Mouse (Mus musculus): ENCODE results near the gene Gm47289. TPM values are rescaled to one million over a fixed set of nuclear protein-coding genes. Genes with fewer than 3 reads are reported as not detected.

Gm47289 gene
- total RNA-seq (2021) (not detected), polyA plus RNA-seq (2012; rRNA removed) (not detected in 2 replicates)
- long read RNA-seq = 0 reads

GRCm38 (mm10) chr9:119158861-119159260, at the start of gene Gm47289:
TSS of gene Gm47289 (plus strand) at chr9:119159161.
- no peak within 1 kb of the TSS for H3K27ac ChIP-seq
- no peaks in the 10 kb centered on the region for H3K79me2 ChIP-seq (replicated peaks; ENCODE audit: control insufficient read depth, insufficient read depth, low read length)
- no peak for DNase-seq
- intact Hi-C loops (cut with DNase I) = no loop called here
- no peak within 1 kb of the TSS for H3K9ac ChIP-seq (ENCODE audit: low read depth, low read length)
- TF ChIP-seq EP300 (IDR thresholded peaks at IDR 0.05; ENCODE audit: insufficient read depth, low read depth, low read length) = no peak
- no peak for TF ChIP-seq POLR2A (IDR thresholded peaks at IDR 0.05; ENCODE audit: insufficient read depth, low read depth, low read length)
- TF ChIP-seq CTCF (IDR thresholded peaks at IDR 0.05) = no peak
- no peaks in the 10 kb centered on the region for H3K4me1 ChIP-seq (ENCODE audit: control insufficient read depth, insufficient read depth, low read length)
- H3K27me3 ChIP-seq (ENCODE audit: control insufficient read depth, insufficient read depth, low read length) = 0 out of 2 replicates have a peak, but pooled peaks cover 2% of the 10 kb centered on the region
- WGBS = 52% methylated on average over 4 of the region's 4 CpGs
- H3K4me3 ChIP-seq = no peak within 1 kb of the TSS
- no peaks in the 10 kb centered on the region for H3K36me3 ChIP-seq (ENCODE audit: control insufficient read depth, insufficient read depth, low read length)

- no peak for DNase-seq
- Histone ChIP-seq H3K9ac (ENCODE audit: low read depth, low read length) (no peak overlapping the region), H3K4me3 (no peak overlapping the region), H3K36me3 (ENCODE audit: control insufficient read depth, insufficient read depth, low read length) (no peaks in the 10 kb centered on the region), H3K79me2 (replicated peaks; ENCODE audit: control insufficient read depth, insufficient read depth, low read length) (no peaks in the 10 kb centered on the region), H3K27me3 (ENCODE audit: control insufficient read depth, insufficient read depth, low read length) (no peaks in the 10 kb centered on the region), H3K4me1 (ENCODE audit: control insufficient read depth, insufficient read depth, low read length) (no peaks in the 10 kb centered on the region), H3K27ac (no peak overlapping the region)
- 72% methylated on average over 12 of the region's 12 CpGs for WGBS
- intact Hi-C loops (cut with DNase I) = loop anchor here (10.0 kb wide), 1 partner anchor 235 kb away; the partner anchor contains the start of gene Myd88
- TF ChIP-seq CTCF (IDR thresholded peaks at IDR 0.05) (no peak), EP300 (IDR thresholded peaks at IDR 0.05; ENCODE audit: insufficient read depth, low read depth, low read length) (no peak), POLR2A (IDR thresholded peaks at IDR 0.05; ENCODE audit: insufficient read depth, low read depth, low read length) (no peak)
Observed at GRCm38 (mm10) chr9:119109685-119110353, 49.1 kb upstream of the Gm47289 start.

- H3K27ac ChIP-seq = no peak overlapping the region
- peak in 1 of 2 experiments; percentile 14 for DNase-seq
Observed at GRCm38 (mm10) chr9:119110640-119111039, 48.3 kb upstream of the Gm47289 start.

GRCm38 (mm10) chr9:119114911-119115310, 44.0 kb upstream of the Gm47289 start:
- no peak overlapping the region for H3K9ac ChIP-seq (ENCODE audit: low read depth, low read length)
- TF ChIP-seq CTCF (IDR thresholded peaks at IDR 0.05) (no peak), EP300 (IDR thresholded peaks at IDR 0.05; ENCODE audit: insufficient read depth, low read depth, low read length) (no peak), POLR2A (IDR thresholded peaks at IDR 0.05; ENCODE audit: insufficient read depth, low read depth, low read length) (no peak)
- no peaks in the 10 kb centered on the region for H3K4me1 ChIP-seq (ENCODE audit: control insufficient read depth, insufficient read depth, low read length)
- H3K27me3 ChIP-seq (ENCODE audit: control insufficient read depth, insufficient read depth, low read length) = no peaks in the 10 kb centered on the region
- intact Hi-C loops (cut with DNase I) = loop anchor here (5.0 kb wide), 1 partner anchor 182 kb away; no protein-coding TSS in a partner anchor
- H3K79me2 ChIP-seq (replicated peaks; ENCODE audit: control insufficient read depth, insufficient read depth, low read length) = no peaks in the 10 kb centered on the region
- DNase-seq = no peak
- H3K27ac ChIP-seq = no peak overlapping the region
- 81% methylated on average over 17 of the region's 17 CpGs for WGBS
- H3K36me3 ChIP-seq (ENCODE audit: control insufficient read depth, insufficient read depth, low read length) = no peaks in the 10 kb centered on the region
- no peak overlapping the region for H3K4me3 ChIP-seq

More at GRCm38 (mm10) chr9:119110640-119111039, 48.3 kb upstream of the Gm47289 start:
- no peak for TF ChIP-seq EP300 (IDR thresholded peaks at IDR 0.05; ENCODE audit: insufficient read depth, low read depth, low read length)
- no peak for TF ChIP-seq POLR2A (IDR thresholded peaks at IDR 0.05; ENCODE audit: insufficient read depth, low read depth, low read length)
- TF ChIP-seq CTCF (IDR thresholded peaks at IDR 0.05) = no peak
- WGBS = 59% methylated on average over 3 of the region's 3 CpGs
- intact Hi-C loops (cut with DNase I) = no loop called here
- no peaks in the 10 kb centered on the region for H3K4me1 ChIP-seq (ENCODE audit: control insufficient read depth, insufficient read depth, low read length)
- no peak overlapping the region for H3K4me3 ChIP-seq
- H3K9ac ChIP-seq (ENCODE audit: low read depth, low read length) = no peak overlapping the region
- H3K36me3 ChIP-seq (ENCODE audit: control insufficient read depth, insufficient read depth, low read length) = no peaks in the 10 kb centered on the region
- H3K79me2 ChIP-seq (replicated peaks; ENCODE audit: control insufficient read depth, insufficient read depth, low read length) = no peaks in the 10 kb centered on the region
- H3K27me3 ChIP-seq (ENCODE audit: control insufficient read depth, insufficient read depth, low read length) = no peaks in the 10 kb centered on the region

GRCm38 (mm10) chr9:119119409-119120167, 39.4 kb upstream of the Gm47289 start:
- H3K9ac ChIP-seq (ENCODE audit: low read depth, low read length) = no peak overlapping the region
- H3K4me3 ChIP-seq = no peak overlapping the region
- DNase-seq = no peak
- no peaks in the 10 kb centered on the region for H3K27me3 ChIP-seq (ENCODE audit: control insufficient read depth, insufficient read depth, low read length)
- 88% methylated on average over 19 of the region's 19 CpGs for WGBS
- no peak for TF ChIP-seq CTCF (IDR thresholded peaks at IDR 0.05)
- TF ChIP-seq EP300 (IDR thresholded peaks at IDR 0.05; ENCODE audit: insufficient read depth, low read depth, low read length) = no peak
- TF ChIP-seq POLR2A (IDR thresholded peaks at IDR 0.05; ENCODE audit: insufficient read depth, low read depth, low read length) = no peak
- H3K27ac ChIP-seq = no peak overlapping the region
- H3K4me1 ChIP-seq (ENCODE audit: control insufficient read depth, insufficient read depth, low read length) = no peaks in the 10 kb centered on the region
- H3K36me3 ChIP-seq (ENCODE audit: control insufficient read depth, insufficient read depth, low read length) = no peaks in the 10 kb centered on the region
- no peaks in the 10 kb centered on the region for H3K79me2 ChIP-seq (replicated peaks; ENCODE audit: control insufficient read depth, insufficient read depth, low read length)
- intact Hi-C loops (cut with DNase I) = loop anchor here (5.0 kb wide), 1 partner anchor 178 kb away; no protein-coding TSS in a partner anchor
